Mouse (Mus musculus) thymus, adult 2 months (tissue): ENCODE data around the gene Ddx21.

Experiments
- CTCF ChIP-seq: fragments of 200-500 bp; IDR thresholded peaks from 2 replicates; pipeline ENCODE4 v1.5.1; 2012; ENCODE audit warnings: mild to moderate bottlenecking, control low read depth, low read length, moderate library complexity, borderline replicate concordance; ENCODE audit not compliant: control insufficient read depth, poor library complexity, insufficient read depth; ENCODE audit errors: extremely low read depth
- POLR2A ChIP-seq: fragments of 200-500 bp; IDR thresholded peaks from 2 replicates; pipeline ENCODE4 v1.6.1; 2012; ENCODE audit warnings: mild to moderate bottlenecking, low read length, control low read depth, moderate library complexity; ENCODE audit not compliant: control insufficient read depth, poor library complexity, insufficient read depth; ENCODE audit errors: extremely low read depth

- TF ChIP-seq POLR2A = no peak
- peak; percentile 61; the same call in 1 of the 2 replicates for TF ChIP-seq CTCF
Measured at GRCm38 (mm10) chr10:62557736-62558135, 44.3 kb downstream of the Ddx21 start.
